In the genomic region with DNA sequence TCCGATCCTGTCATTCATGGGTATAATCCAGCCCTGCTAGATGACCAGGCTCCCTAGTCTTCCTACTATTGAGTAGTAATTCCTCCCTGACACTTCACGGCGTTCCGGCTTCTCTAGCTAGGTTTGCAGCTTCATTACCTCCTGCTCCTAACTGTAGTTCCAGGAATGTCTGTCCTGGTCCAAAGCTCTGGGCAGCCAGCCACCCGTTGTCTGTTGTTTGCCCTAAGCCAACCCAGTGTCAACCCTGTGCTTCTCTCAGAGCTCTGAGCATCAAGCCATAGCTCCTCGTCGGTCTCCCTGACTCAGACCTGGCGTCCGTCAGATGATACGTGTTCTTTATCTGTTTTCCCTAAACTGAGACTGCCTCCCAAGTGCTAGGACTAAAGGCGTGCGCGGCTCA, we compare ENCODE assay signal across 15 mouse cellular contexts.
DNase-seq lines count a peak whose midpoint lies in the region; ATAC-seq and TF ChIP-seq lines count a peak whose summit lies in the region.
"Had no signal": no experiment of that assay in that cellular context is flagged by ENCODE, and none has a peak within 500 bp of the region (broad histone marks: within the 10 kb centered on the region; RNA-seq: fewer than 3 reads in every experiment).

No protein-coding gene starts in this region.

- no peaks in the 10 kb centered on the region for H3K27me3 ChIP-seq in heart, embryonic 12.5 days (replicated peaks)
- no peaks in the 10 kb centered on the region for H3K27me3 ChIP-seq in cerebellum, adult 2 months (ENCODE audit: control insufficient read depth, insufficient read depth, low read length)
- H3K27me3 ChIP-seq in heart, embryonic 16.5 days (ENCODE audit: control insufficient read depth, insufficient read depth, low read length), result no peaks in the 10 kb centered on the region
- H3K27me3 ChIP-seq in forebrain, embryonic 11.5 days (ENCODE audit: control insufficient read depth, insufficient read depth, low read length), result no peaks in the 10 kb centered on the region
- H3K27me3 ChIP-seq: embryonic facial prominence, embryonic 15.5 days; Patski had no signal

- H3K9ac ChIP-seq in heart, embryonic 12.5 days, result no peak overlapping the region
- no peak overlapping the region for H3K9ac ChIP-seq in heart, embryonic 16.5 days (ENCODE audit: low read length)
- H3K9ac ChIP-seq in forebrain, embryonic 11.5 days (ENCODE audit: low read length), result no peak overlapping the region
- H3K9ac ChIP-seq: embryonic facial prominence, embryonic 15.5 days; hindbrain, embryonic 14.5 days; liver, embryonic 14.5 days had no signal

- peak; percentile 58 to 59 for DNase-seq in heart, adult 18-20 months
- DNase-seq in Muller cell, postnatal 12 days (ENCODE audit: inconsistent ontology term), result peak; percentile 92
- DNase-seq in cerebellum, adult 2 months, result peak; percentile 81 to 87
- no peak for DNase-seq in forebrain, embryonic 11.5 days (ENCODE audit: low spot score)
- no peak for DNase-seq in lung, postnatal 14 days
- DNase-seq: adrenal gland, adult 8-10 months; thymus, postnatal 14 days had no signal

- ATAC-seq in heart, embryonic 12.5 days (ENCODE audit: insufficient number of reproducible peaks, low FRiP score), result no peak
- ATAC-seq in heart, embryonic 16.5 days (replicated peaks; ENCODE audit: extremely low read depth, insufficient read depth, low FRiP score), result peak; percentile 80
- no peak for ATAC-seq in forebrain, embryonic 11.5 days (replicated peaks; ENCODE audit: low FRiP score)
- ATAC-seq in granulocyte monocyte progenitor cell, adult 5-6 weeks (replicated peaks; ENCODE audit: poor library complexity, severe bottlenecking), result no peak
- ATAC-seq: Patski had no signal

- WGBS in heart, embryonic 12.5 days, result 74% methylated on average over 13 of the region's 13 CpGs
- WGBS in cerebellum, adult 2 months, result 16% methylated on average over 13 of the region's 13 CpGs
- 53% methylated on average over 13 of the region's 13 CpGs for WGBS in heart, embryonic 16.5 days
- WGBS in forebrain, embryonic 11.5 days, result 95% methylated on average over 13 of the region's 13 CpGs

- no peaks in the 10 kb centered on the region for H3K9me3 ChIP-seq in heart, embryonic 12.5 days (replicated peaks)
- H3K9me3 ChIP-seq in heart, embryonic 16.5 days (replicated peaks; ENCODE audit: control insufficient read depth, low read length), result no peaks in the 10 kb centered on the region
- H3K9me3 ChIP-seq in forebrain, embryonic 11.5 days (ENCODE audit: control insufficient read depth, low read length), result no peaks in the 10 kb centered on the region
- H3K9me3 ChIP-seq: embryonic facial prominence, embryonic 15.5 days had no signal

- TF ChIP-seq POLR2A in cerebellum, adult 2 months (IDR thresholded peaks at IDR 0.05; ENCODE audit: borderline replicate concordance, insufficient read depth, low read length), result no peak

- H3K27ac ChIP-seq in heart, embryonic 12.5 days (ENCODE audit: poor library complexity, severe bottlenecking), result no peak overlapping the region
- 0 out of 2 replicates have a peak overlapping the region, but pooled peaks have one; percentile 20 for H3K27ac ChIP-seq in cerebellum, adult 2 months (ENCODE audit: insufficient read depth, low read length)
- H3K27ac ChIP-seq in heart, embryonic 16.5 days (ENCODE audit: low read length), result peak overlapping the region; percentile 83
- no peak overlapping the region for H3K27ac ChIP-seq in forebrain, embryonic 11.5 days (ENCODE audit: low read depth, low read length)
- H3K27ac ChIP-seq: embryonic facial prominence, embryonic 15.5 days; hindbrain, embryonic 14.5 days; liver, embryonic 14.5 days; macrophage had no signal

- H3K4me3 ChIP-seq in heart, embryonic 12.5 days, result no peak overlapping the region
- H3K4me3 ChIP-seq in cerebellum, adult 2 months (replicated peaks; ENCODE audit: insufficient read depth, low read depth, low read length), result peak overlapping the region; percentile 24
- no peak overlapping the region for H3K4me3 ChIP-seq in heart, embryonic 16.5 days (ENCODE audit: low read length)
- no peak overlapping the region for H3K4me3 ChIP-seq in forebrain, embryonic 11.5 days (ENCODE audit: low read depth, low read length)
- H3K4me3 ChIP-seq: embryonic facial prominence, embryonic 15.5 days had no signal

- H3K4me1 ChIP-seq in heart, embryonic 12.5 days (replicated peaks), result no peaks in the 10 kb centered on the region
- peaks cover 19% of the 10 kb centered on the region for H3K4me1 ChIP-seq in cerebellum, adult 2 months (ENCODE audit: control insufficient read depth, insufficient read depth, low read length)
- H3K4me1 ChIP-seq in heart, embryonic 16.5 days (ENCODE audit: control insufficient read depth, insufficient read depth, low read length), result peaks cover 9% of the 10 kb centered on the region
- no peaks in the 10 kb centered on the region; the same call in 1 of the 2 replicates for H3K4me1 ChIP-seq in forebrain, embryonic 11.5 days (replicated peaks; ENCODE audit: control insufficient read depth, insufficient read depth, low read length)
- H3K4me1 ChIP-seq: embryonic facial prominence, embryonic 15.5 days had no signal

- TF ChIP-seq CTCF in cerebellum, adult 2 months (IDR thresholded peaks at IDR 0.05; ENCODE audit: borderline replicate concordance, insufficient read depth, low read depth, low read length), result no peak

- no peaks in the 10 kb centered on the region for H3K36me3 ChIP-seq in heart, embryonic 12.5 days
- no peaks in the 10 kb centered on the region for H3K36me3 ChIP-seq in heart, embryonic 16.5 days (ENCODE audit: control insufficient read depth, insufficient read depth)
- H3K36me3 ChIP-seq in forebrain, embryonic 11.5 days (ENCODE audit: control insufficient read depth, insufficient read depth, low read length), result no peaks in the 10 kb centered on the region
- H3K36me3 ChIP-seq: embryonic facial prominence, embryonic 15.5 days had no signal

- H3K4me2 ChIP-seq in heart, embryonic 12.5 days, result no peak overlapping the region
- no peak overlapping the region for H3K4me2 ChIP-seq in heart, embryonic 16.5 days (ENCODE audit: low read depth, low read length)
- no peak overlapping the region for H3K4me2 ChIP-seq in forebrain, embryonic 11.5 days (ENCODE audit: low read depth, low read length, severe bottlenecking)
- H3K4me2 ChIP-seq: embryonic facial prominence, embryonic 15.5 days; hindbrain, embryonic 14.5 days had no signal

Comparison
In these comparisons a context has a peak if more than half of its experiments do, and no peak if none do; other contexts are left out.
1. H3K27ac ChIP-seq: peak in cerebellum, adult 2 months (single experiment) and heart, embryonic 16.5 days (single experiment); none in heart, embryonic 12.5 days (single experiment) and forebrain, embryonic 11.5 days (single experiment).
2. DNase-seq: peak in heart, adult 18-20 months (2 of 2), Muller cell, postnatal 12 days (single experiment) and cerebellum, adult 2 months (2 of 2); none in forebrain, embryonic 11.5 days (single experiment) and lung, postnatal 14 days (single experiment).